Mouse (Mus musculus): ENCODE results near the gene Ccdc180.

- TF ChIP-seq CTCF (IDR thresholded peaks at IDR 0.05; ENCODE audit: low read depth) (no peak), EP300 (IDR thresholded peaks at IDR 0.05; ENCODE audit: low read depth) (no peak)
These were observed 40.7 kb upstream of the Ccdc180 start for GRCm38 (mm10) chr4:45849419-45849818.

All from liver, embryonic 14.5 days (tissue).